Comparison of ENCODE assay signal across 8 mouse cellular contexts in genomic region chr13:112463337-112463802, GRCm38 (mm10). TPM values are rescaled to one million over a fixed set of nuclear protein-coding genes. Genes with fewer than 3 reads are reported as not detected.
DNase-seq lines count a peak whose midpoint lies in the region; ATAC-seq and TF ChIP-seq lines count a peak whose summit lies in the region.

No protein-coding gene starts in this region.

- no peaks in the 10 kb centered on the region for H3K36me3 ChIP-seq in heart, embryonic 16.5 days (ENCODE audit: control insufficient read depth, insufficient read depth)
- no peaks in the 10 kb centered on the region for H3K36me3 ChIP-seq in hindbrain, embryonic 12.5 days
- H3K36me3 ChIP-seq in midbrain, embryonic 11.5 days (ENCODE audit: control insufficient read depth, insufficient read depth, low read length) = no peaks in the 10 kb centered on the region

- CTCF ChIA-PET in Patski (lab: Charles Lee) = no interaction called here

- DNase-seq in heart, postnatal 4 days = no peak
- no peak for DNase-seq in Patski (ENCODE audit: low read depth, low spot score)
- DNase-seq in midbrain, embryonic 11.5 days (ENCODE audit: low spot score, missing footprints) = no peak
- DNase-seq in right cerebral cortex, postnatal 36 days (ENCODE audit: low spot score in 2 of 2) = no peak
- no peak for DNase-seq in right cerebral cortex, postnatal 25 days
- no peak for DNase-seq in kidney, postnatal 25 days

- peaks cover 29% of the 10 kb centered on the region for H3K4me1 ChIP-seq in heart, embryonic 16.5 days (ENCODE audit: control insufficient read depth, insufficient read depth, low read length)
- H3K4me1 ChIP-seq in hindbrain, embryonic 12.5 days = peaks cover 16% of the 10 kb centered on the region; the same call in 1 of the 2 replicates
- peaks cover 10% of the 10 kb centered on the region for H3K4me1 ChIP-seq in midbrain, embryonic 11.5 days (ENCODE audit: control insufficient read depth, insufficient read depth, low read length)

- POLR2A ChIA-PET in Patski (lab: Charles Lee) = no interaction called here

- peak; percentile 58 for ATAC-seq in heart, embryonic 16.5 days (replicated peaks; ENCODE audit: extremely low read depth, insufficient read depth, low FRiP score)
- peak; percentile 34 for ATAC-seq in Patski
- ATAC-seq in hindbrain, embryonic 12.5 days (ENCODE audit: low FRiP score) = peak; percentile 82
- ATAC-seq in midbrain, embryonic 11.5 days (ENCODE audit: low FRiP score) = peak; percentile 83

- H3K27me3 ChIP-seq in heart, embryonic 16.5 days (ENCODE audit: control insufficient read depth, insufficient read depth, low read length) = no peaks in the 10 kb centered on the region
- H3K27me3 ChIP-seq in Patski = no peaks in the 10 kb centered on the region
- H3K27me3 ChIP-seq in hindbrain, embryonic 12.5 days = no peaks in the 10 kb centered on the region
- H3K27me3 ChIP-seq in midbrain, embryonic 11.5 days (ENCODE audit: control insufficient read depth, insufficient read depth, low read length) = no peaks in the 10 kb centered on the region; the same call in 1 of the 2 replicates

- peak overlapping the region; percentile 89 for H3K9ac ChIP-seq in heart, embryonic 16.5 days (ENCODE audit: low read length)
- H3K9ac ChIP-seq in hindbrain, embryonic 12.5 days = peak overlapping the region; percentile 62
- peak overlapping the region; percentile 66 for H3K9ac ChIP-seq in midbrain, embryonic 11.5 days (ENCODE audit: low read length)

- peak overlapping the region; percentile 93 for H3K27ac ChIP-seq in heart, embryonic 16.5 days (ENCODE audit: low read length)
- H3K27ac ChIP-seq in hindbrain, embryonic 12.5 days = peak overlapping the region; percentile 74
- H3K27ac ChIP-seq in midbrain, embryonic 11.5 days (ENCODE audit: low read depth, low read length) = no peak overlapping the region

- peak overlapping the region; percentile 89 for H3K4me3 ChIP-seq in heart, embryonic 16.5 days (ENCODE audit: low read length)
- peak overlapping the region; percentile 87 for H3K4me3 ChIP-seq in hindbrain, embryonic 12.5 days
- peak overlapping the region; percentile 82 for H3K4me3 ChIP-seq in midbrain, embryonic 11.5 days (ENCODE audit: low read depth, low read length)

- H3K9me3 ChIP-seq in heart, embryonic 16.5 days (replicated peaks; ENCODE audit: control insufficient read depth, low read length) = no peaks in the 10 kb centered on the region
- H3K9me3 ChIP-seq in hindbrain, embryonic 12.5 days (replicated peaks) = no peaks in the 10 kb centered on the region
- H3K9me3 ChIP-seq in midbrain, embryonic 11.5 days (ENCODE audit: control insufficient read depth, low read length) = no peaks in the 10 kb centered on the region

- 4% methylated on average over 17 of the region's 17 CpGs for WGBS in heart, embryonic 16.5 days
- WGBS in hindbrain, embryonic 12.5 days = 1% methylated on average over 17 of the region's 17 CpGs
- WGBS in midbrain, embryonic 11.5 days = 2% methylated on average over 17 of the region's 17 CpGs

- in situ Hi-C loops in Patski (cut with MboI; ENCODE audit: low pct_unique_long_range_greater_than_20kb) = loop anchor here (5.0 kb wide), 1 partner anchor 146 kb away; no protein-coding TSS in a partner anchor

- no peak for TF ChIP-seq CTCF in Patski (IDR thresholded peaks at IDR 0.05)

- H3K4me2 ChIP-seq in heart, embryonic 16.5 days (ENCODE audit: low read depth, low read length) = peak overlapping the region; percentile 82
- peak overlapping the region; percentile 82 for H3K4me2 ChIP-seq in hindbrain, embryonic 12.5 days (replicated peaks)
- H3K4me2 ChIP-seq in midbrain, embryonic 11.5 days = peak overlapping the region; percentile 79

RNA-seq across cellular contexts. Expression of gene Il6st, which starts 0.5 kb away (rescaled TPM):
- polyA plus RNA-seq in heart, embryonic 16.5 days (2015; fragmentation: Nextera tagmentation; extraction: Ambion mirVana) = 43.0 and 45.1 TPM in 2 replicates
- total RNA-seq in heart, postnatal 4 days (2021) = 100 to 1,000 TPM; 149 to 157 TPM
- polyA plus RNA-seq in Patski (2021) = 125 TPM
- 40.4 and 53.4 TPM in 2 replicates for polyA plus RNA-seq in hindbrain, embryonic 12.5 days (2016; fragmentation: Nextera tagmentation; extraction: Ambion mirVana)
- polyA plus RNA-seq in midbrain, embryonic 11.5 days (2014; fragmentation: Nextera tagmentation; extraction: Ambion mirVana) = 28.4 and 32.3 TPM in 2 replicates
